Mouse (Mus musculus): Measurements from ENCODE around the gene Hs3st3b1.

Hs3st3b1 gene

GRCm38 (mm10) chr11:63922091-63922621 lies at the start of gene Hs3st3b1:
Gene Hs3st3b1, minus strand, starts transcription at chr11:63922290.
- DNase-seq (ENCODE audit: low spot score): peak; percentile 78

DNA sequence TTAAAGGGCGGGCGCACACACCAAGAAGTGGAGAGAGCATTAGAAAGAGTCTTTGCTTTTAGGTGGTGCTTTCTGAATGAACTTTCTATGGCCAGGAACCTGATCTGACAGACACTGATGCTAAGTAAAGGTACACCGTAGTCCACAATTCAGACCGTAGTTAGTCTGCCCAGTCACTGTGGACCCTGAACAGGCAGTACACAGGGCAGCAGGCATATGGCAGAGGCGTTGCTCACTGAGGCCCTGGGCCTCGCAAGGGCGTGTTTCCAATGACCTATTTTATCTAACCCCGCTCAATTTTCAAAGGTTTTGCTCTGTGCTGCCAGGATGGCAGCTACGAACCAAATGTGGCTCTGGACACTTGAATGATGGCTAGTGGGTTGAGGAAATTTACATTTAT lies 49.4 kb upstream of the Hs3st3b1 start:
- DNase-seq (ENCODE audit: low spot score): no peak

GRCm38 (mm10) chr11:63970818-63971217 lies 48.7 kb upstream of the Hs3st3b1 start:
- DNase-seq (ENCODE audit: low spot score): no peak

GRCm38 (mm10) chr11:63969205-63969910 lies 47.3 kb upstream of the Hs3st3b1 start:
- DNase-seq (ENCODE audit: low spot score): no peak

- no peak for DNase-seq (ENCODE audit: low spot score)
Observed at GRCm38 (mm10) chr11:63968388-63969035, 46.4 kb upstream of the Hs3st3b1 start.

- DNase-seq (ENCODE audit: low spot score): no peak
Observed at GRCm38 (mm10) chr11:63967641-63968387, 45.7 kb upstream of the Hs3st3b1 start.

- DNase-seq (ENCODE audit: low spot score): no peak
Observed at GRCm38 (mm10) chr11:63965437-63965836, 43.3 kb upstream of the Hs3st3b1 start.

DNA sequence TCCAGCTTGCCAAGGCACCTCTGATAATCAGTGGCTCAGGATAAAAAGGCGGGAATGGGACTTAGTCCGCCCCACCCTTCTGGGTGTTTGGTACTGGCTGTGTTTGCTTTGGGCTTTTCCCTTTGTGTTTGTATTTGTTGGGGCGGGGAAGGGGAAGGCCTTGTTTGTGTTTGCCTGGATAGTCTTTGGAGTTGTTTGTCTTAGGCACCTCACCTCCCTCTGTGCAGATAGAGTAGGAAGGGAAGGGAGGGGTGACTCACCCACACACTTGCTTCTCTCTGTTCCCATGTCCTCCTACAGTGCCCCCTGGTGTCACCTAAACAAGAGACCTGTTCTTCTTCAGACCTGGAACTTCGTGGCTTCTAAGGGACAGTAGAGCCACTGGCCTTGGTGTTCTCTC lies 35.1 kb upstream of the Hs3st3b1 start:
- DNase-seq (ENCODE audit: low spot score): no peak

- no peak for DNase-seq (ENCODE audit: low spot score)
Observed at GRCm38 (mm10) chr11:63956748-63957147, 34.7 kb upstream of the Hs3st3b1 start.

DNA sequence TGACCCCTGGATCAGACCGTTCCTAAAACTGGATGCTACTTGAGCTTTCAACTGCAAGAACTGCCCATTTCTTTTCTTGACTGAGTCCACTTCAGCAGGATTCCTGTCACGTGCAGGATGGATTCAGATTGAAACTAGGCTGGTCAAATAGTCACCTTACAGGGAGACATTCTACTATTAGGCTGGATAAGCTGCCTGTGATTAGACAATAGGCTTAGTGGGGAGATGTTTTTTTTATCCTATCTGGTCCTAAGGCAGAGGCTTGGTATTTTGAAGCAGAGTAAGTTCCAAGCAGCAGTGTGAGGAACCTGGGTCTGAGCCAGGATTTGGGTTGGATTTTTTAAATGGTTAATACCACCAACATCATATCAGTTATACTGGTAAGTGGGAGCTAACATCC lies 31.8 kb upstream of the Hs3st3b1 start:
- DNase-seq (ENCODE audit: low spot score): no peak

GRCm38 (mm10) chr11:63952743-63953191 lies 30.7 kb upstream of the Hs3st3b1 start:
- DNase-seq (ENCODE audit: low spot score): no peak

- DNase-seq (ENCODE audit: low spot score): no peak
Observed at GRCm38 (mm10) chr11:63951831-63952631, 29.9 kb upstream of the Hs3st3b1 start.

- no peak for DNase-seq (ENCODE audit: low spot score)
Observed at GRCm38 (mm10) chr11:63948371-63948770, 26.3 kb upstream of the Hs3st3b1 start.

DNA sequence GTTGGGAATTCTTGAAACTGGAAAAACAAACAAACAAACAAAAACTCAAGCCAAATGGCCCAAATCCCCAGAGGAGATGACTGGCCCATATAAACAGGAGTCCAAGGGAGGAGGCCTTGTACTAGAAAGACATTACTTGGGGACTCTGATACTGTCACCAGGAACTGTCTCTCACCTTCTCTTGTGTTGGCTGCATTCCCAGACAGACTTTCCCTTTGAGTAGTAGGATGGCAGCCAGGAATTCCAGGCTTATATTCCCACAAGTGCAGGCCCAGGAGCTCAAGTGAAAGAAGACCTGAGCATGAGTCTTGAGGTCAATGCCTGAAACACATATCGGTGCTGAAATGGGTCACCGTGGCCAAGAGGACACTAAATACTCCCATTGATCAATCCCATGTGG lies 24.9 kb upstream of the Hs3st3b1 start:
- DNase-seq (ENCODE audit: low spot score): no peak

- DNase-seq (ENCODE audit: low spot score): no peak
Observed at GRCm38 (mm10) chr11:63943947-63944346, 21.9 kb upstream of the Hs3st3b1 start.

DNA sequence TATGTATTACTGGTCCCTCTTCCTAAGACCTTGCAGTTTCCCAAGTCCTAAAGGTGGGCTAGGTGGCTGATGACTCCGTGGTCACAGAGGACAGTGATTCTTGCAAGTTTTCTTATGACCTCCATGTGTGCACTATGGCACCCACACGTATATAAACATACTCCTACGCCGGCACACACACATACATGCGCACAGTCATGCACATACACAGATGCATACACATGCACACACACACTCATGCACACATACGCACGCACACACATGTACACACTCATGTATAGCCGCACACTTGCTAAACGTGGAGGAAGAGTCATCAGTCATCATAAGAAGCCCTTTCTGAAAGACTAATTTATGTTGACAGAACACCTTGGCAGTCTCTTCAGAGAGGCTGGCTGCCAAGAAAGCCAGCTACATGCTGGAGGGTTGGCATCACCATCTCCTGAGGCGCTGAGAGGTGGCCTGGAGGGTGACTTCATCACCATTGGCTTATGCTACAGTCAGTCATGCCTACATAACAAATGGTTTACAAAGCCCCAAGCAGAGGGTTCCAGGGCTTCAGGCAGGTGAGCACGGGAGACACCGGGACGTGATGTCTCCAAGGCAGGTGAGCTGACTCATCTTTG lies 21.3 kb upstream of the Hs3st3b1 start:
- no peak for DNase-seq (ENCODE audit: low spot score)

DNA sequence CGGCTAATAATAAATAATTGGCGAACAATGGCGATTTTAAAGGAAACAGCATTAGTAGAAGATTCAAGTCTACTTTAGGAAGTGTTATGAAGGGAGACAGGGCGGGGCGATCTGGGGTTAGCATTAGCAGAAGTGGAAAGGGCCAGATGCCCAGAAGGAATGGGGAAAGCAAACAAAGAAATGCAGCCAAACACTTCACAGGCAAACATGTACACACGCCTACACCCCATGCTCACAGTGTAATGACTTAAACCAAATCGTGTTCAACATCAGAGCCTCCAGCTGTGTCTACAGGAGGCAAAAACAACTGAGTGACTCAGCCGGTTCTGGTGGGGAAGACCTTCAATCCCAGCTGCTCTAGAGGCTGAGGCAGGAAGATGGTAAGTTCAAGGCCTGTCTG lies 20.1 kb upstream of the Hs3st3b1 start:
- no peak for DNase-seq (ENCODE audit: low spot score)

DNA sequence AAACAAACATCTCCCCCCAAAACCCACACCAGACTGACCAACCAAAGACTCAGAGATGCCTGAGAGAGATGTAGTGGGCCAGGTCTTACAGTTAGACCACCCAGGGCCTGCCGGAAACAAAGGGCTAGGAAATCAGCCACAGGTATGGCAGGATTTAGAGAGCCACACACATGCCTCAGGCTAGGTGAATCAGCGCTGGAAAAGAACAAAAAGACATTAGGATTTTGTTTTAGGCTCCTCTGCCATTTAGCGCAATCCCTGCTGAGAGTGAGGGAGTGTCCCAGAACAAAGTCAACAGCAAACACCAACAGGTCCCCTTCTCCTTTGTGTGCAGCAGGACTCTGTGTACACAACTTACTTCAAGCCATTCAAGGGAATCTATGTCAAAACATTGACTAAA lies 14.6 kb upstream of the Hs3st3b1 start:
- no peak for DNase-seq (ENCODE audit: low spot score)

- DNase-seq (ENCODE audit: low spot score): no peak
Observed at GRCm38 (mm10) chr11:63926901-63927300, 4.8 kb upstream of the Hs3st3b1 start.

- DNase-seq (ENCODE audit: low spot score): peak; percentile 62
Observed at GRCm38 (mm10) chr11:63925161-63925582, 3.1 kb upstream of the Hs3st3b1 start.

DNA sequence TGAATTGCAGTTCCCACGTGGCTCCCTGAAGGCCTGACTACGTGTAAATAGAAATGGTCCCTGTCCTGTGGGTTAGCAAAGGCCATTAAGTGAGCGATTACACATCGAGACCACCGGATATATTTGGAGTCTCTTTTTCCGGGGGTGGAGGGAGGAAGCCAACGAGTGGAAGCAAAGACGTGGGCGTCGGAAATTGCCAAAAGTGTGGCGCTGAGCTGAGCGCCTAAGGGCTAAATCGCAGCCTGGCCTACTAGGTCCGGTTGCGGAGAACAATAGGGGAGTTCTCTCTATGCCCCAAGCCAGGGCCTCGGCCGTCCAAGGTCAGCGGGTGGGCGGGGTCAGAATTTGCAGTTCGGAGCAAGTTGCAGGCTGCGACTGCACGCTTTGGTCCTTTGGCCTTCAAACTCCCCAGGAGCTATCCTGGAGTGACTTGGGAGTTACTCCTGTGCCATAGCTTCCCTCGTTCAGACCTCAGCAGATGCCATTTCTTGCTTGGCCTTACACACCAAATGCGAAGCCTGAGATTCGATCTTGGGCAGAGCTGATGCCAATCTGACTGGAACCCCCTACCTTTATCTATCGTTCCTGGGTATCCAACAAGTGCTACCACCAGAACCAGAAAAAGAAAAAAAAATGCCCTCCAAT lies 2.3 kb upstream of the Hs3st3b1 start:
- DNase-seq (ENCODE audit: low spot score): no peak
